Mouse (Mus musculus) cerebellum, adult 9-11 months (tissue): ENCODE measurements around the gene Vamp5.

Experiments
- DNase-seq: peaks from one replicate; pipeline ENCODE4 v3.0.0; 2022

Gene Vamp5

GRCm38 (mm10) chr6:72380131-72380770 is at the start of gene Vamp5:
Vamp5 (minus strand) TSS chr6:72380468.
- peak; percentile 32 for DNase-seq

DNA sequence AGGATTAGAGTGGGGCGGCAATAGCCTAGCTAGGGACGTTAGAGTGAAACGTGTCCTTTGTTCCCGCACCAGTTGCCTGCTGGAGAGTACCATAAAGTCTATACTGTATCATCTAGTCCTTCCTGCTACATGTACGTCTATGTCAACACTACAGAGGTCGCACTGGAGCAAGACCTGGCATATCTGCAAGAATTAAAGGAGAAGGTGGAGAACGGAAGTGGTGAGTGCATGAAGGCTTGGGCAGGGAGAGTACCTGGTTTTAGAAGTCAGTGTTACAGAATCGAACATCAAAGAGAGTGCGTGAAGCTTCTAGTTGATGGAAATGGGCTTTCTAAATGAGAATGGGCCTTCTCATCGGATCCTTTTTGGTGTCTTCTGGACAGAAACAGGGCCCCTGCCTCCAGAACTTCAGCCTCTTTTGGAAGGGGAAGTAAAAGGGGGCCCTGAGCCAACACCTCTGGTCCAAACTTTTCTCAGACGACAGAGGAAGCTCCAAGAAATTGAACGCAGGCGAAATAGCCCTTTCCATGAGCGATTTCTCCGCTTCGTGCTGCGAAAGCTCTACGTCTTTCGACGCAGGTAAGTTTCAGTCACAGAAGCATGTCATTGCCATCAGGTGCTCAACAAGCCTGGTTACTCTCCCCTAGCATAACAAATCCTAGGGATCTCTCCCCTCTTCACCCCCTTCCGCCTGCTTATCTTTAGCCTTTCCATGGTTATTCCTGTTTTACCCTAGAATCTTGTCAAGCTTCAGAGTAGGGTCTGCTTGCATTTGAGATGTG is 49.0 kb upstream of the Vamp5 start:
- DNase-seq = no peak

- DNase-seq = peak; percentile 61
Observed at GRCm38 (mm10) chr6:72428036-72428435, 47.8 kb upstream of the Vamp5 start.

- no peak for DNase-seq
Observed at GRCm38 (mm10) chr6:72425646-72426045, 45.4 kb upstream of the Vamp5 start.

- no peak for DNase-seq
Observed at GRCm38 (mm10) chr6:72420901-72421300, 40.6 kb upstream of the Vamp5 start.

DNA sequence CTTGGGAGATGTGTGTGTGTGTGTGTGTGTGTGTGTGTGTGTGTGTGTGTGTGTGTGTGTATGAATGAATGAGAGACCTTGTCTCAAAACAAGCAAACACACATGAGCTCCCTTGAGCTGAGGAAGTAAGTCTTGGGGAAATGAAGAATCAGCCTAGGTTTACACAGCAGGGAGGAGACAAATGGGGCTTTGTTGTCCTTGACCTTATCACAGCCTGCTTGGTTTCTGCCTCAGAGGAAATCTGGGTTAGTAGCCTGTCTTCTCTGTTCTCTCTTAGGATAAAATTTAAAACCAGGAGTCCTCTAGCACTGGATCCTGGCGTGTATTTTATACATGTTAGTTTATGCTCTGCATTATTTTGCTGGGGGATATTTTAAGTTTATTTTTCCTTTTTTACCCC is 39.5 kb upstream of the Vamp5 start:
- DNase-seq = no peak

DNA sequence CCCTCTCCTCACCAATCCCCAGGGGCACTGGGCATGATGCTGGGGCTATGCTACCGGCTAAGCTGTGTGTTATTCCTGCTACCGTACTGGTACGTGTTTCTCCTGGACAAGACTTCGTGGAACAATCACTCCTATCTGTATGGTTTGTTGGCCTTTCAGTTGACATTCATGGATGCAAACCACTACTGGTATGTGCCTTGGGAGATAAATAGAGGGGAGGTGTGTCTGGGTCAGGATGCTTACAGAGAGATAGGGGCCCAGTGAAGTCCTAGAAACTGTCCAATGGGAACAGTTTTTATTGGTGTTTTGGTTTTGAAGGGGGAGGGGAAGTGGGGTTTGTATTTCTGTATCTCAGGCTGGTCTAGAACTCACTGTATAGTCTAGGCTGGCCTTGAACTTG is 38.0 kb upstream of the Vamp5 start:
- no peak for DNase-seq

- DNase-seq = no peak
Observed at GRCm38 (mm10) chr6:72415964-72416772, 35.9 kb upstream of the Vamp5 start.

- DNase-seq = no peak
Observed at GRCm38 (mm10) chr6:72415181-72415580, 34.9 kb upstream of the Vamp5 start.

DNA sequence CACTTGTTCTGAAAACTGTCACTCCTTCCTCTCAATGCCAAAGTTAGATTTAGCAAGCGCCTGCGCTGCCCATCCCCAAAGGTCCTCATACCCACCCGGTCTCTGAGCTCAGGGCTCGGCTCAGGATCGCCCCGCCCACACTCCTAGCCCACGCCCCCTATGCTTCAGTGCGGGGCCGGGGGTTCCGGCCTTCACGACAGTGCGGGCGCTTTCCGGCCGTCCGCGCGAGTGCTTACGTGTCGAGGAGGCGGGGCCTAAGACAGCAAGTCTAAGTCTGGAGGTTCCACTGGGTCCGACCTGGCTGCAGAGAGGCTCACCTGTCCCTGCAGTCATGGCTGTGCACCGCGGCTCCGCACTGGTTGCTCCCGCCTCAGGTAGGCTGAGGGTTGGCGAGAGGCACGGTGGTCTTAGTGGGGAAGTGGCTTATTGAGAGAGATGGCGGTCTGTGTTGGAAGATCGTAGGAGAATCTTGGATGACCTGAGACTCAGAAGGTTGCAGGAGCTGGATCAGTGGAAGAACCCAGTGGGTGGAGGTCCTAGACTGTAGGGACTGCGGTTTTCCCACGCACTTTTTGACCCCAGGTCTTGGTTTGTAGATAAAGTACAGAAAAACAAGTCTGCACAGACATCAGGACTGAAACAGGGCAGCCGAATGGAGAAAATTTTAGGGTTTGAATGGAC is 33.9 kb upstream of the Vamp5 start, which contains the start of gene Ggcx:
Gene Ggcx (plus strand): TSS at position 233 of the 681 bp plus-strand sequence.
- DNase-seq = peak; percentile 96

DNA sequence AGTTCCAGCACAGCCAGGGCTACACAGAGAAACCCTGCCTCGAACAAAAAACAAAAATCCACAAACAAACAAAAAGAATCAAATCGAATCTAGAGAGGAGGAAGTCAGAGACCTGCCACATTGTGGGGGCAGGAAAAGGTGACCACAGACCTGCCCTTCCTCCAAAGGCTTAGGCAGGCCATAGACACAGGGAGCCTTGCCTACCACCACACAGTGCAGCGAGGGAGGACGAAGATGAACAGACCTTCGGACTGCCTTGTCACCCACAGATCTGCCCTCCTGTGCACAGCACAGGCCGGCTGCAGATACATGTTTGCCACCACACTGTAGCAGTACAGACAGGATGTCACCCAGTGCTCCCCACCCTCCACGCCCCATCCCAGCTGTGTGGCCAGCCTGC is 30.2 kb upstream of the Vamp5 start:
- no peak for DNase-seq

- DNase-seq = no peak
Observed at GRCm38 (mm10) chr6:72410003-72410402, 29.7 kb upstream of the Vamp5 start.

GRCm38 (mm10) chr6:72409567-72409966 is 29.3 kb upstream of the Vamp5 start:
- peak; percentile 52 for DNase-seq

DNA sequence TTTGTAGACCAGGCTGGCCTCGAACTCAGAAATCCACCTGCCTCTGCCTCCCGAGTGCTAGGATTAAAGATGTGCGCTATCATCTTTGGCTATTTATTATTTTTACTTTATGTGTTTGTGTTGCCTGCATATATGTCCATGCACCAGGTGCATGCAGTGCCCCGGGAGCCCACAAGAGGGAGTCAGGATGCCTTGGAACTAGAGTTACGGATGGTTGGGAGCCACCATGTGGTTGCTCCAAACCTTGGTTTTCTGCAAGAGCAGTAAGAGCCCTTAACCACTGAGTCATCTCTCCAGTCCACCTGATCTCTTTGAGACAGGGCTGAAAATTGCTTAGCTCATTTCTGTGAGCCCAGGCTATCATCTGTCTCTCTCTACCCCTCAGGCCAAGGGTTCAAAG is 26.9 kb upstream of the Vamp5 start:
- DNase-seq = peak; percentile 75

DNA sequence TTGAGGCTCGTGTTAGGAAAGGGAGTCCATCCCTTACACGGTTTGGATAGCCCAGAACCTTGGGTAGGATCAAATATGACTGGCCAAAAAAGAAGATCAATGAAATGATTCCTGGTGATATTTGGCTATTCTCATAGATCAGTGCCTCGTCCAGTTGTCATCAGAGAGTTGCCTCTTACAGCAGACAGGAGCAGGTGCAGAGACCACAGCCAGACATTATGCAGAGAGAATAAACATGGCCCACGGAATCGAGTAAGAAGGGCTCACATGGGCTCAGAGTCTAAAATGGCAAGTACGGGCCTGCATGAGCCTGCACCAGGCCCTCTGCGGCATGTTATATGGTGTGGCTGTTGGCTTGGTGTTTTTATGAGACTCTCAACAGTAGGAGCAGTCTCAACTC is 25.1 kb upstream of the Vamp5 start:
- DNase-seq = no peak

GRCm38 (mm10) chr6:72401875-72402274 is 21.6 kb upstream of the Vamp5 start:
- DNase-seq = peak; percentile 54

DNA sequence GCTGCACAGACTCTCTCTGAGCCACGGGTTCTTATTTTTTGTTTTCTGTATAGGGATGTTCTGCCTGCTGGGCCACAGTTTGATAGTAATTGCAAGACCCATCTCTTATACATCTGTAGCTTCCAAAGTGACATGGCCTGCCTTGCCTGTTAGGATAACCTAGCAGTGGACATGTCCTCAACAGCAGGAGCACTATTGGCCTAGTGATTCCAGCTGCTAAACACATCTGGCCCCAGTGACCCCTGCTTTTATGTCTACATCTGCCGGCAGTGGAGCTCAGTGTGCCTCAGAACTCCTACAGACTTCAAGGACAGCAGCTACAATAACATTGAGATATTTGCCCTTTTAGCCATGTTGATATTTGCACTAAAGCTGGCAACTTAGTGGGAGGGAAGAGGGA is 19.7 kb upstream of the Vamp5 start:
- DNase-seq = no peak

DNA sequence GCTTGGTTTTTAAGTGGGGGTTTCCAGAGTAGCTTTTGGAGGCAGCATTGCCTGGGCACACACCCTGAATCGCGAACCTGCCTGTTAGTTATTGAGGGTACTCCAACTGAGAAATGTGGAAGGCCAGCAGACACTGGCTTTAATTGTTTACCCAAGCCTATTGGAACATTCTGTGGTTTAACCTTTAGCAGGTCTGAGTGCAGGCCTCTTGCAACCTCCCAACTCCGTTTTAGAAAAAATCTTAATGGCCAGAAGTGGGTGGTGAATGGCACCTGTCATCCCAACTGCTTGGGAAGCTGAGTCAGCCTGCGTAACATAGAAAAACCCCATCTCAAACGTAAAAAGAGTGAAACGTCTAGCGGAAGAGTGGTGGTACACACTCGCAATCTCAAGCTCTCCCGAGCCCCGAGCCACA is 16.6 kb upstream of the Vamp5 start:
- no peak for DNase-seq

DNA sequence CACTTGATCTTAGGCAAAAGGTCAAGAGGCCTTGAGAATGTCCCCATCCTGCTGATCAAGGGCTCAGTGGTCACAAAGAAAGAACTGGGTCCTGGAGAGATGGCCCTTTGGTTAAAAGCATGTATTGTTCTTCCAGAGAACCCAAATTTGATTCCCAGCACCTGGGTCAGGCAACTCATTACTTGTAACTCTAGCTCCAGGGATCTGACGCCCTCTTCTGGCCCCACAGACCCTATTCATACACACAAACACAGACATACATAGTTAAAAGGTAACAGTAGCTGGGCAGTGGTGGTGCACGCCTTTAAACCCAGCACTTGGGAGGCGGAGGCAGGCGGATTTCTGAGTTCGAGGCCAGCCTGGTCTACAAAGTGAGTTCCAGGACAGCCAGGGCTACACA is 12.1 kb upstream of the Vamp5 start:
- no peak for DNase-seq

DNA sequence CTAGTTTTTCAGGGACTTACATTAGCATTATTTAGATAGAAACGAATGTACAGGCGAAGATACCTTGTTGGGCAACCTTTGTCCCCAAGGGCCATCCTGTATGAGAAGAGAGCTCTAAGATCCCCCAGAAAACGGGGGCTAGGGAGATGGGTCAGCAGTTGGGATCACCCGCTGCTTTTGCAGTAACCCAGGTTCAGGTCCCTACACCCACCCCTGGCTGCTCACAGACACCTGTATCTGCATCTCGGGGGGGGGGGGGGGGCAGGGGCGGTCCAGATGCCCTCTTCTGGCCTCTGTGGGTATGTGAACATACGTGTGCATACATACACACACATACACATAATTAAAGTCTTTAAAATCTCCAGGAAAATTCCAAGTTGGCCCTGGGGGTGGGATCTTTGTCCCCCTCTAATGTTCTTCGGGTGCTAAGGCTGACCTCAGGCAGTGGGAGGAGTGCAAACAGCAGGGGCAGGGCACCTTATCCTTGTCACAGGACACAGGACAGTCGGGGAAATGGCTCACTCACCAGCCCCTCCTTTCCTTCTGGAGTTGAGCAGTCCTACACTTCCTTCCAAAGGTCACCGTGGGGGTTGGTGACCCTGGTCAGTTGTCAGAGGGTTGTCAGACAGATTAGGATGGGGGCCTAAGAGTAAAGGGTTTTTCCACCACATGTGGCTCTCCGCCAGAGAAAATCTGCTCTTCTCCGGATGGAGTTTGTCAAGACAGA is 10.7 kb upstream of the Vamp5 start:
- peak; percentile 40 for DNase-seq

GRCm38 (mm10) chr6:72389941-72390771 is 9.9 kb upstream of the Vamp5 start, which contains the start of gene Vamp8:
Vamp8 (minus strand) TSS chr6:72390703.
- peak; percentile 71 for DNase-seq
